ENCODE assay signal across 27 mouse cellular contexts in genomic region chr1:186312008-186312407, GRCm38 (mm10).
DNase-seq lines count a peak whose midpoint lies in the region; ATAC-seq lines count a peak whose summit lies in the region.
"Had no signal": no experiment of that assay in that cellular context is flagged by ENCODE, and none has a peak within 500 bp of the region (broad histone marks: within the 10 kb centered on the region; RNA-seq: fewer than 3 reads in every experiment).

No protein-coding gene starts in this region.

- H3K27ac ChIP-seq in embryonic facial prominence, embryonic 15.5 days (replicated peaks) = 0 out of 2 replicates have a peak overlapping the region, but pooled peaks have one; percentile 44
- no peak overlapping the region for H3K27ac ChIP-seq in embryonic facial prominence, embryonic 10.5 days (replicated peaks)
- peak overlapping the region in 1 of 2 experiments; percentile 73; a peak in 2 of 4 replicates for H3K27ac ChIP-seq in heart, embryonic 14.5 days (replicated peaks in 1 of 2; ENCODE audit: control insufficient read depth in 1 of 2, insufficient read depth in 1 of 2, low read depth in 2 of 2, low read length in 2 of 2)
- H3K27ac ChIP-seq in forebrain, embryonic 14.5 days (ENCODE audit: low read depth, low read length) = no peak overlapping the region
- H3K27ac ChIP-seq: hindbrain, embryonic 14.5 days; liver, embryonic 14.5 days; macrophage; midbrain, embryonic 15.5 days; stomach, postnatal 0 days had no signal

- H3K27me3 ChIP-seq in embryonic facial prominence, embryonic 15.5 days = no peaks in the 10 kb centered on the region
- H3K27me3 ChIP-seq in embryonic facial prominence, embryonic 10.5 days (replicated peaks; ENCODE audit: low read depth, poor library complexity, severe bottlenecking) = no peaks in the 10 kb centered on the region
- no peaks in the 10 kb centered on the region for H3K27me3 ChIP-seq in heart, embryonic 14.5 days (ENCODE audit: control insufficient read depth, insufficient read depth, low read length)
- no peaks in the 10 kb centered on the region for H3K27me3 ChIP-seq in forebrain, embryonic 14.5 days (replicated peaks; ENCODE audit: control insufficient read depth, insufficient read depth, low read length)
- H3K27me3 ChIP-seq: CH12.LX; midbrain, embryonic 15.5 days had no signal

- H3K9me3 ChIP-seq in embryonic facial prominence, embryonic 15.5 days (replicated peaks) = no peaks in the 10 kb centered on the region
- no peaks in the 10 kb centered on the region for H3K9me3 ChIP-seq in embryonic facial prominence, embryonic 10.5 days
- H3K9me3 ChIP-seq in heart, embryonic 14.5 days (ENCODE audit: control insufficient read depth, low read length) = no peaks in the 10 kb centered on the region
- H3K9me3 ChIP-seq in forebrain, embryonic 14.5 days (replicated peaks; ENCODE audit: control insufficient read depth, low read length) = no peaks in the 10 kb centered on the region
- H3K9me3 ChIP-seq: midbrain, embryonic 15.5 days had no signal

- 75% methylated on average over 7 of the region's 7 CpGs for WGBS in embryonic facial prominence, embryonic 15.5 days
- WGBS in embryonic facial prominence, embryonic 10.5 days = 85% methylated on average over 7 of the region's 7 CpGs
- 50% methylated on average over 7 of the region's 7 CpGs for WGBS in heart, embryonic 14.5 days
- WGBS in forebrain, embryonic 14.5 days = 88% methylated on average over 7 of the region's 7 CpGs

- no peak overlapping the region for H3K4me3 ChIP-seq in embryonic facial prominence, embryonic 15.5 days (replicated peaks)
- no peak overlapping the region for H3K4me3 ChIP-seq in embryonic facial prominence, embryonic 10.5 days
- H3K4me3 ChIP-seq in heart, embryonic 14.5 days (ENCODE audit: control insufficient read depth in 1 of 2, insufficient read depth in 1 of 2, low read depth in 1 of 2, low read length in 2 of 2) = no peak overlapping the region
- no peak overlapping the region for H3K4me3 ChIP-seq in forebrain, embryonic 14.5 days (ENCODE audit: low read depth, low read length)
- H3K4me3 ChIP-seq: midbrain, embryonic 15.5 days had no signal

- ATAC-seq in embryonic facial prominence, embryonic 15.5 days (ENCODE audit: insufficient number of reproducible peaks, low FRiP score, low TSS enrichment, low read depth) = no peak
- peak; percentile 50; the same call in 1 of the 2 replicates for ATAC-seq in heart, embryonic 14.5 days (ENCODE audit: insufficient number of reproducible peaks, insufficient read depth, low FRiP score, low read depth)
- no peak for ATAC-seq in forebrain, embryonic 14.5 days
- ATAC-seq: activated CD4-positive, CD25-positive, alpha-beta regulatory T cell, adult 4 months; forebrain, embryonic 16.5 days; intestine, postnatal 0 days; midbrain, embryonic 15.5 days had no signal

- 0 out of 2 replicates have a peak, but pooled peaks cover 11% of the 10 kb centered on the region for H3K4me1 ChIP-seq in embryonic facial prominence, embryonic 15.5 days
- H3K4me1 ChIP-seq in embryonic facial prominence, embryonic 10.5 days = peaks cover 12% of the 10 kb centered on the region; the same call in 1 of the 2 replicates
- peaks cover 4 to 7% of the 10 kb centered on the region in 2 experiments; a peak in 2 of 4 replicates for H3K4me1 ChIP-seq in heart, embryonic 14.5 days (ENCODE audit: control insufficient read depth in 2 of 2, insufficient read depth in 2 of 2, low read length in 2 of 2)
- H3K4me1 ChIP-seq in forebrain, embryonic 14.5 days (ENCODE audit: control insufficient read depth, insufficient read depth, low read length) = peaks cover 3% of the 10 kb centered on the region; the same call in 1 of the 2 replicates
- H3K4me1 ChIP-seq: midbrain, embryonic 15.5 days had no signal

- no peaks in the 10 kb centered on the region for H3K36me3 ChIP-seq in embryonic facial prominence, embryonic 15.5 days
- H3K36me3 ChIP-seq in embryonic facial prominence, embryonic 10.5 days (replicated peaks) = no peaks in the 10 kb centered on the region
- no peaks in the 10 kb centered on the region for H3K36me3 ChIP-seq in heart, embryonic 14.5 days (ENCODE audit: control insufficient read depth, insufficient read depth, low read length)
- no peaks in the 10 kb centered on the region for H3K36me3 ChIP-seq in forebrain, embryonic 14.5 days (ENCODE audit: control insufficient read depth, insufficient read depth, low read length)
- H3K36me3 ChIP-seq: midbrain, embryonic 15.5 days had no signal

- no peak overlapping the region for H3K9ac ChIP-seq in embryonic facial prominence, embryonic 15.5 days
- H3K9ac ChIP-seq in heart, embryonic 14.5 days (ENCODE audit: low read length) = no peak overlapping the region
- no peak overlapping the region for H3K9ac ChIP-seq in forebrain, embryonic 14.5 days (ENCODE audit: low read length)
- H3K9ac ChIP-seq: hindbrain, embryonic 14.5 days; liver, embryonic 14.5 days; midbrain, embryonic 15.5 days had no signal

- no peak for DNase-seq in embryonic facial prominence, embryonic 10.5 days (ENCODE audit: low spot score)
- DNase-seq in kidney, postnatal 10 days = peak; percentile 14
- no peak for DNase-seq in kidney, postnatal 25 days
- DNase-seq in heart, postnatal 4 days = peak; percentile 18
- no peak for DNase-seq in forebrain, embryonic 14.5 days (ENCODE audit: low spot score)
- no peak for DNase-seq in retina, embryonic 14.5 days (ENCODE audit: low spot score)
- DNase-seq: adrenal gland, adult 2 months; cerebellum, adult 2 months; cerebellum, postnatal 25 days; kidney, adult 9 months; liver; lung, adult 2 months; lung, postnatal 10 days; right cerebral cortex, postnatal 4 days; thymus, adult 18-20 months; thymus, postnatal 25 days had no signal

- H3K4me2 ChIP-seq in embryonic facial prominence, embryonic 15.5 days (replicated peaks) = no peak overlapping the region
- no peak overlapping the region for H3K4me2 ChIP-seq in heart, embryonic 14.5 days (ENCODE audit: low read length)
- no peak overlapping the region for H3K4me2 ChIP-seq in forebrain, embryonic 14.5 days (ENCODE audit: low read length)
- H3K4me2 ChIP-seq: hindbrain, embryonic 14.5 days; midbrain, embryonic 15.5 days had no signal

Comparison
In these comparisons a context has a peak if more than half of its experiments do, and no peak if none do; other contexts are left out.
1. DNase-seq: peak in kidney, postnatal 10 days (single experiment) and heart, postnatal 4 days (single experiment); none in embryonic facial prominence, embryonic 10.5 days (single experiment), kidney, postnatal 25 days (0 of 2), forebrain, embryonic 14.5 days (single experiment) and retina, embryonic 14.5 days (single experiment).